ENCODE assay signal across 10 mouse cellular contexts in genomic region chr14:105744125-105744524, GRCm38 (mm10).
DNase-seq lines count a peak whose midpoint lies in the region; TF ChIP-seq lines count a peak whose summit lies in the region.
"Had no signal": no experiment of that assay in that cellular context is flagged by ENCODE, and none has a peak within 500 bp of the region (broad histone marks: within the 10 kb centered on the region; RNA-seq: fewer than 3 reads in every experiment).

No protein-coding gene starts in this region.

- H3K27ac ChIP-seq in testis, adult 2 months (ENCODE audit: control insufficient read depth, insufficient read depth, low read depth, low read length): peak overlapping the region; percentile 71
- H3K27ac ChIP-seq: macrophage had no signal

- TF ChIP-seq POLR2A in testis, adult 2 months (IDR thresholded peaks at IDR 0.05; ENCODE audit: control insufficient read depth, low read depth, low read length): no peak

- no peak for TF ChIP-seq CTCF in testis, adult 2 months (IDR thresholded peaks at IDR 0.05; ENCODE audit: control insufficient read depth, insufficient read depth, insufficient replicate concordance, low read depth, low read length)

- peaks cover 3% of the 10 kb centered on the region for H3K4me1 ChIP-seq in testis, adult 2 months (ENCODE audit: control insufficient read depth, insufficient read depth, low read length)

- peak; percentile 12 for DNase-seq in adrenal gland, postnatal 14 days
- no peak for DNase-seq in adrenal gland, postnatal 36 days
- no peak for DNase-seq in testis, postnatal 10 days (ENCODE audit: low spot score)
- DNase-seq in kidney, postnatal 14 days: peak; percentile 67
- no peak for DNase-seq in embryo, embryonic 9.5 days (ENCODE audit: extremely low spot score)
- DNase-seq in spleen, postnatal 10 days (ENCODE audit: low spot score in 2 of 2): no peak
- no peak for DNase-seq in spleen, postnatal 4 days (ENCODE audit: low spot score in 2 of 2)
- DNase-seq: right cerebral cortex, postnatal 14 days had no signal

- H3K27me3 ChIP-seq in testis, adult 2 months (ENCODE audit: control insufficient read depth, insufficient read depth, low read length): no peaks in the 10 kb centered on the region

- no peaks in the 10 kb centered on the region for H3K36me3 ChIP-seq in testis, adult 2 months (ENCODE audit: control insufficient read depth, insufficient read depth, low read length)

- H3K4me3 ChIP-seq in testis, adult 2 months (ENCODE audit: control insufficient read depth, low read depth, low read length): no peak overlapping the region

Comparison
In these comparisons a context has a peak if more than half of its experiments do, and no peak if none do; other contexts are left out.
1. DNase-seq: peak in adrenal gland, postnatal 14 days (single experiment) and kidney, postnatal 14 days (single experiment); none in adrenal gland, postnatal 36 days (0 of 2), testis, postnatal 10 days (single experiment), embryo, embryonic 9.5 days (single experiment), spleen, postnatal 10 days (0 of 2) and spleen, postnatal 4 days (0 of 2).